Mouse (Mus musculus): ENCODE data around the gene Jmjd7. TPM values are rescaled to one million over a fixed set of nuclear protein-coding genes. Genes with fewer than 3 reads are reported as not detected.

Jmjd7 gene
- total RNA-seq, 2 experiments from 2014 or later: 5.5 to 6.6 TPM

DNA sequence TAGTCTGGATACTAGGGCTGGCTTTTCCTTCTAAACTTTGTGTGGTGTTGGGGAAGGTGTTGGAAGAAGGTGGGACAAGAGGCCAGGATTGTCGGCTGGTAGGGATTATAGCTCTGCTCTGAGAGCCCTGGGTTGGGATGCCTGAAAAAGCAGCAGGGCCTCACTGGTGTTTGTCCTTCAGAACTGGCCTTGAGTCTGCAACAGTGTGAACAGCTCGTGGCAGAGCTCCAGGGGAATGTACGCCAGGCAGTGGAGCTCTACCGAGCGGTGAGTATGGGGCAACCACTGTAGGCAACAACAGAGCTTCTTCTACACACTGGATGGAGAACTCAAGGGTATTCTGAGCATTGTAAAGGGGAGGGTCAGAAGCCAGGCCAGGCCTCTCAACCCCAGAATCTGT, 2.9 kb upstream of the Jmjd7 start:
- no peak for DNase-seq (ENCODE audit: low spot score in 2 of 2)
- Histone ChIP-seq H3K27ac (no peak overlapping the region), H3K4me3 (no peak overlapping the region)
- no peak for TF ChIP-seq CTCF (conservative IDR thresholded peaks at IDR 0.05)

DNA sequence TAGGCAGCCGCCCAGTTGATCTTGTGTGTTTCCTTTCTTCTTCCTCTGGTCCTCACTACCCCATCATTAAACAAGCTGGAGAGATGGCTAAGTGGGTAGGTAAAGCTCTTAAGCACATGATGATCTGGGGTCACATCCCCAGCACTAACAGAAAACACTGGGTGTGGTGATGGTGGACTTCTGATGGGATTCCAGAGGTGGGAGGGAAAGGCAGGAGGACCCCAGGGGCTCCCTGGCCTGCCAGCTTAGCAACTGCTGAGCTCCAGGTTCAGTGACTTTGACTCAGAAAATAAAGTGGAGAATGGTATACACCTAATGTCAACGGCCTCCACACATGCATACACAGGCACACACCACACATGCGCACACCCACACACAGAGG, 658 bp downstream of the Jmjd7 start:
- H3K4me3 ChIP-seq: peak overlapping the region; percentile 90
- no peak for TF ChIP-seq CTCF (conservative IDR thresholded peaks at IDR 0.05)
- H3K27ac ChIP-seq: peak overlapping the region; percentile 93
- no peak for DNase-seq (ENCODE audit: low spot score in 2 of 2)

GRCm38 (mm10) chr2:120030380-120030779, 3.1 kb downstream of the Jmjd7 start:
- no peak for TF ChIP-seq CTCF (conservative IDR thresholded peaks at IDR 0.05)
- DNase-seq (ENCODE audit: low spot score in 2 of 2): no peak
- Histone ChIP-seq H3K4me3 (no peak overlapping the region), H3K27ac (no peak overlapping the region)

GRCm38 (mm10) chr2:120032726-120033467, 5.6 kb downstream of the Jmjd7 start, which contains the start of gene Pla2g4b:
TSS of gene Pla2g4b (plus strand) at chr2:120033417.
- H3K4me3 ChIP-seq: no peak within 1 kb of the TSS
- DNase-seq (ENCODE audit: low spot score in 2 of 2): no peak
- TF ChIP-seq CTCF (conservative IDR thresholded peaks at IDR 0.05): no peak
- no peak within 1 kb of the TSS for H3K27ac ChIP-seq

DNA sequence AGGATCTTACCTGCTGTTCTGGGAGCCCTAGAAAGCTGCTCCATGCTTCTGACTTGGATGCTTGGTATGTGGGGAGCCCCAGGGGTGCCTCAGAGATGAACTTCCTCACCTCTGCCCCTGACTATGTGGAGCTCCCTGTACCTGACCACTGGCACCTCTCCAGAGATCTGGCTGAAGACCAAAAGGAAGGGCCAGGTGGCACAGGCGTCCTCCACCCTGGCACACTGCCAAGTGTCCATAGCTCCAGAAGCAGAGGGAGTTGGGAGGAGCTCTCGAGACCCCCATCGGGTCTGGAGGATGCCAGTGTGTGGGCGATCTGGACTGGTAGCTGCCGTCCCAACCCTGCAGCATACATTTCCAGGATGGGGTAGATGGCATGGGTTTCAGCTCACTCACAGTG, 6.4 kb downstream of the Jmjd7 start:
- no peak overlapping the region for H3K27ac ChIP-seq
- H3K4me3 ChIP-seq: no peak overlapping the region
- TF ChIP-seq CTCF (conservative IDR thresholded peaks at IDR 0.05): no peak
- no peak for DNase-seq (ENCODE audit: low spot score in 2 of 2)

DNA sequence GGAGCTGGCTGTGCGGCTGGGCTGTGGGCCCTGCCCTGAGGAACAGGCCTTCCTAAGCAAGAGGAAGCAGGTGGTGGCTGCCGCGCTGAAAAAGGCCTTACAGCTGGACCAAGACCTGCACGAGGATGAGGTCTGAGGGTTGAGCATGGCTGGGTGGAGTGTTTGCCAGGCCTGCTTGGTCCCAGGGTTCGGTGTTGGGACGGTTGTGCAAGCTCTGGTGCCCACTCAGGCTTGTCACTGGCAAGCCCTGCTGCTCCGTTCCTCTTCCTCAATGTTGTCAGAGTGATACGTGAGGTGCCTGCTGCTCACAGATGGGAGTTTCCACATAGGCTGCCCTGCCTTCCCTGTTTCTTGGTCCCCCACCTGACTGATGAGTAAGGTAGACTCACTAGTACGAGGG, 10.5 kb downstream of the Jmjd7 start:
- Histone ChIP-seq H3K27ac (no peak overlapping the region), H3K4me3 (no peak overlapping the region)
- DNase-seq (ENCODE audit: low spot score in 2 of 2): no peak
- no peak for TF ChIP-seq CTCF (conservative IDR thresholded peaks at IDR 0.05)

DNA sequence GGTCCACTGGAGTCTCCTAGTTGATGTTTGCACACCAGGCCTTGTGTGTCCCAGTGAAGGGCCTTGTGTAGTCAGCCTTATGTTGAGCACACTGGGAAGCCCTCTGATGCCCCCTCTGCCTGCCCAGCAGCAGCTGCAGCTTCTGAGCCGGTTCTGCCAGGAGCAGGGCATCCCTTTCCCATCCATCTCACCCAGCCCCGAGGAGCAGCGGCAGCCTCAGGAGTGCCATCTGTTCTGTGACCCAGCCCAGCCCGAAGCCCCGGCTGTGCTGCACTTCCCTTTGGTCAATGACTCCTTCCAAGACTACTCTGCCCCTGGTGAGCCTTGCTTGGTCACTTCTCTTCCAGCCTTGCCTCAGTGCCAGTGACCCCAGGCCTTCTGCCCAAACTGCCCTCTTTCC, 13.7 kb downstream of the Jmjd7 start:
- TF ChIP-seq CTCF (conservative IDR thresholded peaks at IDR 0.05): no peak
- no peak for DNase-seq (ENCODE audit: low spot score in 2 of 2)
- Histone ChIP-seq H3K4me3 (no peak overlapping the region), H3K27ac (no peak overlapping the region)

DNA sequence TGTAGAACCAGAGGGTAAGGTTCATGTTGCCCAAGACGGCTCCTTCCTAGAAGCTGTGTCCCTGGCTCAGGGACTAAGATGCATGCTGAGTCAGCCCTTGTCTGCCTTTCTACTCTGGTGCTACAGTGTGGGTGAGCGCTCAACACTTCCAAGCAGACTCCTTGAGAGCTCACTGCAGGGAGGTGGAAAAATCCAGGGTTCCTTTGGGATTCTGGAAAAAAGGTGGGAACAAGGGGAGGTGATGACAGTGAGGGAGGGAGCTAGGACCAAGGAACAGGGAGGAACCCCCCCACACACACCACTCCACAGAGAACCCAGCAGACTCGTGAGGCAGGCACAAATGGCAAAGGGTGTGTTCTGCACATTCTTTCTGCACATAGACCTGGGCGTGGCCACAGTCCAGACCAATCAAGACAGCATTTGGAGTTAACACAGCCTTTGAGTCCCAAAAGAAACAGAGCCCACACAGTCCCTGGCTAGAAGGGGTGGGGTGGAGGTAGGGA, 16.9 kb downstream of the Jmjd7 start:
- no peak for TF ChIP-seq CTCF (conservative IDR thresholded peaks at IDR 0.05)
- no peak overlapping the region for H3K27ac ChIP-seq
- H3K4me3 ChIP-seq: no peak overlapping the region
- no peak for DNase-seq (ENCODE audit: low spot score in 2 of 2)

GRCm38 (mm10) chr2:120044676-120045075, 17.4 kb downstream of the Jmjd7 start:
- DNase-seq (ENCODE audit: low spot score in 2 of 2): no peak
- H3K27ac ChIP-seq: no peak overlapping the region
- H3K4me3 ChIP-seq: no peak overlapping the region
- TF ChIP-seq CTCF (conservative IDR thresholded peaks at IDR 0.05): no peak

GRCm38 (mm10) chr2:120046486-120047310, 19.4 kb downstream of the Jmjd7 start:
- Histone ChIP-seq H3K27ac (no peak overlapping the region), H3K4me3 (no peak overlapping the region)
- no peak for TF ChIP-seq CTCF (conservative IDR thresholded peaks at IDR 0.05)
- peak; percentile 27 to 43 for DNase-seq (ENCODE audit: low spot score in 2 of 2)

DNA sequence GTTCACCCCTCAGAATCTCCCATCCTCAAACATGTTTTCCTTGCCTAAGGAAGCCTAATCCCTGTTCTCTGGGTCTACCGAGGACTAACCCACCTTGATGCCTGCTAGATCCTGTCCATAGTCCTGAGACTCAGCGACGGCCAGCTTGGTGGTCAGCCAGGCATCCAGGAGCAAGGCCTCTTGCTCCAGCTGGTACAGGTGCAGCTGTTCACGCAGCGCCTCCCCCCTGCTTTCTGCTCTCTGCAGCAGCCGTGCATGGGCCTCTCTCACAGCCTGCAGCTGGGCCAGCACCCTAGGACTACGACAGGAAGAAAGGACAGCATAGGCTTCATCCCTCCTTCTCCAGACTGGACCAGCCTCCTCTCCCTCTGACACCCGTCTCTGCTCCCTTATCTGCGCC, 20.9 kb downstream of the Jmjd7 start:
- DNase-seq (ENCODE audit: low spot score in 2 of 2): no peak
- Histone ChIP-seq H3K4me3 (no peak overlapping the region), H3K27ac (no peak overlapping the region)
- no peak for TF ChIP-seq CTCF (conservative IDR thresholded peaks at IDR 0.05)

DNA sequence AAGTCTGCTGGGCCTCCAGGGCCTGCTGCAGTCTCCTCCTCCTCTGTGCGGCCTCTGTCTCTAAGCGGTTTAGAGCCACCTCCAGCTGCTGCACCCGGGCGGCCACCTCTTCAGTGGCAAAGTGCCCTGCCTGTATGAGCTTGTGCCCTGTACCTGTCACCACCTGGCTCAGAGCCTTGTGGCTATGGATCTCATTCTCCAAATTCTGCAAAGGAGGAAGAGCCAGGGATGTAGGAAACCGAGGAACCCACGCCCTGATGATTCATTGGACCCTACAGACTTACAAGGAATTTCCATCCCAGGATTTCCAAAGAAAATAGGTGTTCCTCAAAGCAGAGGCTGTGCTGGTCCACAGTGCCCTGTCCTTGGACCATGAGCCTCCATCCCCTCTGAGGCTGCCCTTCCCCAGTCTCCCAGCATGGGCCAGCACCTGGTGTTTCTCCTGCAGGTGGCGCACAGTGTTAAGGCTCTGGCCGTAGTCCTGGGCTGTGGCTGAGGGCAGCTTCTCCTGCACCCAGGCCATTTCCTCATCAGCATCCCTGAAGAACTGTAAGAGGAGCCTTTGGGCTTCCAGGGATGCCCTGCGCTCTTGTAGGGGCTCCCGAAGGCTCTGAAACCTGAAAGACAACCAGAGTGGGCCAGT, 22.5 kb downstream of the Jmjd7 start:
- peak; percentile 69 for TF ChIP-seq CTCF (conservative IDR thresholded peaks at IDR 0.05)
- no peak overlapping the region for H3K27ac ChIP-seq
- no peak overlapping the region for H3K4me3 ChIP-seq
- no peak for DNase-seq (ENCODE audit: low spot score in 2 of 2)

GRCm38 (mm10) chr2:120051405-120051804, 24.1 kb downstream of the Jmjd7 start:
- Histone ChIP-seq H3K27ac (no peak overlapping the region), H3K4me3 (no peak overlapping the region)
- no peak for TF ChIP-seq CTCF (conservative IDR thresholded peaks at IDR 0.05)
- no peak for DNase-seq (ENCODE audit: low spot score in 2 of 2)

Measured in layer of hippocampus, adult 2 months (tissue).